Mouse (Mus musculus): ENCODE data around the gene Grin1. TPM values are rescaled to one million over a fixed set of nuclear protein-coding genes. Genes with fewer than 3 reads are reported as not detected.
"Not testable (repeated sequence)": the region's sequence is repeated elsewhere in the genome, so short reads cannot be mapped to it uniquely, and the experiment has no call there.

The Grin1 gene
- total RNA-seq, 4 experiments from 2014 or later, result 13.0 to 21.3 (median 17.8) TPM

DNA sequence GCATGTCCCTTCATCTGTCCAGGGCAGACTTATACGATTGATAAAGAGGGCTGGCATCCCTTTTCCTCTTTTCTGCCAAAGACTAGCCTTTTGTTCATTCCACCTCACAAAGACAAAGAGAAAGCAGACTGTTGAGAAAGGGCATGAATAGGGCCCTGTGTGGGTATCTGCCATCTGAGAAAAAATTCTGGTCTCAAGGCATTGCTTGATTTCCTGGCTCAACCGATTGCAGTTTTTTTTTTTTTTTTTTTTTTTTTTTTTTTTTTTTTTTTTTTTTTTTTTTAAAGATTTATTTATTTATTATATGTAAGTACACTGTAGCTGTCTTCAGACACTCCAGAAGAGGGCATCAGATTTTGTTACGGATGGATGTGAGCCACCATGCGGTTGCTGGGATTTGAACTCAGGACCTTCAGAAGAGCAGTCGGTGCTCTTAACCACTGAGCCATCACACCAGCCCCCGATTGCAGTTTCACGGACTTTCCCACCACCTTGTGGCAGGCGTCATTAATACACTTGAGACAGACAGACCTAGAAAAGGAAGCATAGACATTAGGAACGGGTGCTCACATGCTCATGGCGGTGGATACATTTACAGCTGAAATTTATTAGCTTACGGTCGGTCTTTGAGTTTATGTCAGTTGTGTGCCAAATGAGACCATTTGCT, 62.4 kb downstream of the Grin1 start:
- not testable (repeated sequence) for DNase-seq

DNA sequence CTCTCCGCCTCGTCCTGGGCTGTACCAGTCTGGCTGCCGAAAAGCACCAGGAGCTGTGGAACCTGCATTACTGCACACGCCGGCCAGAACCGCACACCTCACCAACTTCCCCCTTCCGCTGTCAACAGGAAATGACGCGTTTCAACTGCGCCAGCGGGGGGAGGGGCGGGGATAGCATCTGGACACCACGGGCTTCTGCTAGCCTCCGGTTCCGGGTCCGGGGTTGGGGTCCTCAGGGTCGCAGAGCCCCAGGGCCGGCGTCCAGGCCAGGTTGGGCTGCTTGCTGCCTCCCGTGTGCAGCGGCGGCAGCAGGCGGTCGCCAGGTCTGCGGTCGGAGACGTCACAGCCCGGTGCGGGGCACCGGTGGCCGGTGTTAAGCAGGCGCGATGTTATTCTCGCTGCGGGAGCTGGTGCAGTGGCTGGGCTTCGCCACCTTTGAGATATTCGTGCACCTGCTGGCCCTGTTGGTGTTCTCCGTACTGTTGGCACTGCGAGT, 63.7 kb downstream of the Grin1 start, which contains the start of gene Tmem203:
Gene Tmem203 (plus strand): TSS at position 156 of the 496 bp plus-strand sequence.
- peak; percentile 76 for DNase-seq

DNA sequence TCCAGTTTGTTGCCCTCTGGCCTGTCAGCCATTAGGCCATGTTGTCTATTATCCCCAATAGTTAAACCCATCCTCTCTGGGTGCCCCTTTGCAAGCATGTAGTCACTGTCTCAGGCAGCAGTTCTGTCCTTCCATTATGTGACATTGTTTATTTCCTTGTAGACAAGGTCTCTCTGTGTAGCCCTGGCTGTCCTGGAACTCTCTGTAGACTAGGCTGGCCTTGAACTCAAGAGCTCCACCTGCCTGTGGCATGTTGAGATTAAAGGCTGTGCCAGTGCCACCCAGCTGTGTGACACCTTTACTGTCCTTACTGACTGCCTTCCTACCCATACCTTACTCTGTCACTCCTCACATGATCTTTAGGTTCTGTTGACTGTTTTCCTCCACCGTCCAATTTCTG, 66.7 kb downstream of the Grin1 start:
- DNase-seq, result no peak

DNA sequence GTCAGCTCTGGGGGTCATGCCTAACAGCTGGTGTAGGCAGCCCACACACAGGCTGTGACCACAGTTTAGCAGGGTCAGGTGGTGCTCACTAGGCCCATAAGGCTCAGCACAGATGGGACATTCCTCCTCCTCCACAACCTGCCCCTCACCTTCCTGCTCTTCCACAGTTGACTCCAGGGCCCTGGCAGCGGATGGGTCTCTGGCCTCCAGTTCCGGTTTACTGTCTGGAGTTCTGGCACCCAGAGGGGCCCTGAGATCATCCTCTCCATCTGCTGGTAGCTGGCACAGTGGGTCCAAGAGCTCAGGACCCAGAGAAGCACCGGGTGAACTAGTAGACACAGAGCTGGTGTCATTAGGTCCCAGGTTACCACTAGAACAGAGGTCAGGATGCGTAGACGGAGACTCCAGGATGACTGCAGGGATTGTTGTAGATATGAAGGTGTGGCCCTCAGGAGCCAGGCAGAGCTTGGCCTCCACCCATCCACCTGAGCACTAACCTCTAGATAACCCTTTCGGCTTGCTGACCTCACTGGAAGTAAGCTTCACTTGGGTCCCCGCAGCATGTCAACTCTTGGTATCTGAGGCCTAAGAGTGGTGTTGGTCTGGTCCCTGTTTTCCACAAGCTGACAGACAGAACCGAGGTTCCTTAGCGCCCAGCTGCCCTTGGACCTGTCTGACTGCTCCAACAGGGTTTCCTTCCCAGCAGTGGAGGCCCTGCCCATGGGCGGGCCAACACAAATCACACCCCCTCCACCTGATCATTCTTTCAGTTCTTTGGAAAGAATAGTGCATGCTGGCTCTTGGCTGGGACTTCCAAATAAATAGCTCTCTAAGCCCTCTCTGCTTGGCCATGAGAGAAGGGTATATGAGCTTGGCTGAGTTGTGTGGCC, 72.6 kb downstream of the Grin1 start, which contains the start of gene AL732309.1:
Gene AL732309.1 (minus strand): TSS at position 681 of the 890 bp plus-strand sequence.
- DNase-seq, result no peak

DNA sequence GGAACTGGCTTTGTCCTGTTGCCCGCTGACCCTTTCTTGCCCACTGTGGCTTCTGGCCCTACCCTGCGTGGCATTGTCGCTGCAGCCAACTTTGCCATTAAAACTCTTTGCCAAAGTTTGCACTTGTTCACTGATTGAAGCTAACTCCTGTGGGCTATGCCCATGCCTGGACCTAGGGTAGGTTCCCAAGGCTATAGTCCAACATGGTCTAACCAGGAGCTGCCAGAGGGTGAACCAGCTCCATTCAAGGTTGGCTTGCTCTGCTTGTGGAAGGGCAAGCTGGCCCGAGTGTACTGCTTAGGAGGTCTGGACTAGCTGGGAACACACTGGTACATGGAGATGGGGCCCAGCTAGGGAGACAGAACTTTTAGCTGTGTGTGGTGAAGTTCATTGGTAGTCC, 74.8 kb downstream of the Grin1 start:
- no peak for DNase-seq

DNA sequence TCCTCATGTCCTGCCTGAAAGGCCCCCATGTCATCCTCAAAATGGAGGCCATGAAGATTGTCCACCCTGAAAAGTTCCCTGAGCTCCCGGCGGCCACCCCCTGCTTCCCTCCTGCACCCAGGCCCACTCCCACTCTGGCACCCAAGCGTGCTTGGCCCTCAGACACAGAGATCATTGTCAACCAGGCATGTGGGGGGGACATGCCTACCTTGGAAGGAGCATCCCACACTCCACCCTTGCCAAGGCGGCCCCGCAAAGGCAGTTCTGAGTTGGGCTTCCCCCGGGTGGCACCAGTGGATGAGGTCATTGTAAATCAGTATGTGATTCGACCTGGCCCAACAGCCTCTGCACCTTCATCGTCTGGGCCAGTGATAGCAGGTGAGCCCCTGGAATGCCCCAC, 75.6 kb downstream of the Grin1 start:
- no peak for DNase-seq

DNA sequence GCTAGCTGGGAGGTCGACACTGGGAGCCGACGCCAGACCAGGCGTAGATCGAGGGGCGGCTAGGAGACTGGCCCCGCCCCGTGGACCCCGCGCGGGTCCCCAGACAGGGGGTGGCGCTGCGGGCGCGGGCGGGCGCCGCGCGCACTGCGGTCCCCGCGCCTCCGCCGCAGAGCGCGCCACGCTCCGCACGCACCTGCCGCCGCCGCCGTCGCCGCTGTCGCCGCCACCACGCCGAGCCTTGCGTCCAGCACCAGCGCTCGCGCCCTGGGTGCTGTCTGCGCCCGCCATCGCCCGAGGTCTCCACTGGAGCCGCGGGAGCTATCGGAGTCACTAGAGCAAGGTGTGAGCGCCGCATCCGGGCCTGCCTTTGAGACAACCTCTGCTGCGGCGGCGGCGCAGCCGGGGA, 76.9 kb downstream of the Grin1 start, which contains the start of the genes Rnf208 and Cysrt1:
Gene Rnf208 (plus strand): TSS at position 155 of the 406 bp plus-strand sequence.
Gene Cysrt1 (minus strand): TSS at position 352 of the 406 bp plus-strand sequence.
- no peak for DNase-seq

DNA sequence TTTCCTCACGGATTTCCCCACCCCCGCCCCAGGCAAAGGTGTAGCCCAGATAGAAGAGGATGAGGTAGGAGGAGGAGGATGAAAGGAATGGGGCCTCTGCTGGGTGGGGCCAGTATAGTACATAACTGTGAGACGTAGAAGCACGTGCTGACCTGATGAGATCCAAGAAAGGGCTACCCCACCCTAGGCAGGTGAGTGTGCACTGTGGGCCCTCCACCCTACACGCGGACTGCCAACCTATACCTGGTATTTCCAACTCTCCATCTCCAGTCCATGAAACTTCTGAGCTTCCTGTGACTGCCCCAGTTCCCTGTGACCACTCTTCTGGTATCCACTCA, 77.6 kb downstream of the Grin1 start:
- DNase-seq, result no peak

Other genes with a start within 250 kb of the Grin1 start
- under 1 TPM in 1 of 4 experiments, not detected in 3; 0.27 TPM for gene Entpd8, start 238.9 kb downstream of the Grin1 start, total RNA-seq (2022)
- not detected for gene Noxa1, start 224.0 kb downstream of the Grin1 start, total RNA-seq (2022)
- 1 to 10 TPM; 2.4 to 3.5 (median 2.7) TPM for gene Nrarp, start 138.4 kb downstream of the Grin1 start, total RNA-seq (2022)
- 10 to 100 TPM; 27.4 to 35.0 (median 31.7) TPM for gene Tor4a, start 122.3 kb downstream of the Grin1 start, total RNA-seq (2022)
- 10 to 100 TPM; 59.6 to 74.9 (median 68.6) TPM for gene Nelfb, start 107.7 kb downstream of the Grin1 start, total RNA-seq (2022)
- gene Stpg3, start 104.5 kb downstream of the Grin1 start, total RNA-seq (2022), result not detected
- gene Fam166a, start 100.4 kb downstream of the Grin1 start, total RNA-seq (2022), result under 1 TPM in 1 of 4 experiments, not detected in 3; 0.27 TPM
- 100 to 1,000 TPM; 150 to 307 (median 222) TPM for gene Tubb4b, start 94.5 kb downstream of the Grin1 start, total RNA-seq (2022)
- gene Slc34a3, start 84.8 kb downstream of the Grin1 start, total RNA-seq (2022), result not detected
- not detected for gene Rnf224, start 82.4 kb downstream of the Grin1 start, total RNA-seq (2022)
- gene Rnf208, start 76.9 kb downstream of the Grin1 start, total RNA-seq (2022), result 10 to 100 TPM; 10.3 to 18.0 (median 12.3) TPM
- not detected for gene Cysrt1, start 76.7 kb downstream of the Grin1 start, total RNA-seq (2022)
- 1 to 10 TPM; 2.2 to 8.9 (median 6.1) TPM for gene AL732309.1, start 72.3 kb downstream of the Grin1 start, total RNA-seq (2022)
- 10 to 100 TPM; 28.4 to 43.0 (median 31.5) TPM for gene Tmem203, start 63.7 kb downstream of the Grin1 start, total RNA-seq (2022)
- gene Tprn, start 56.6 kb downstream of the Grin1 start, total RNA-seq (2022), result 10 to 100 TPM; 10.3 to 14.5 (median 11.1) TPM
- gene Ssna1, start 46.7 kb downstream of the Grin1 start, total RNA-seq (2022), result 10 to 100 TPM; 44.4 to 48.7 (median 47.0) TPM
- gene Anapc2, start 46.7 kb downstream of the Grin1 start, total RNA-seq (2022), result 100 to 1,000 TPM in 3 of 4 experiments, 10 to 100 TPM in 1; 94.6 to 118 (median 102) TPM
- not detected for gene Tmem210, start 31.0 kb downstream of the Grin1 start, total RNA-seq (2022)
- not detected for gene Lrrc26, start 29.3 kb downstream of the Grin1 start, total RNA-seq (2022)
- gene Man1b1, start 13.2 kb upstream of the Grin1 start, total RNA-seq (2022), result 10 to 100 TPM; 66.5 to 71.9 (median 67.6) TPM
- 10 to 100 TPM; 39.8 to 59.1 (median 45.7) TPM for gene Dpp7, start 37.2 kb upstream of the Grin1 start, total RNA-seq (2022)
- 10 to 100 TPM; 29.5 to 48.3 (median 31.5) TPM for gene Uap1l1, start 46.5 kb upstream of the Grin1 start, total RNA-seq (2022)
- under 1 TPM in 3 of 4 experiments, not detected in 1; 0.31 to 0.71 (median 0.61) TPM for gene Sapcd2, start 53.1 kb upstream of the Grin1 start, total RNA-seq (2022)
- gene Entpd2, start 76.7 kb upstream of the Grin1 start, total RNA-seq (2022), result 1 to 10 TPM; 3.1 to 9.7 (median 5.1) TPM
- 100 to 1,000 TPM; 148 to 171 (median 163) TPM for gene Npdc1, start 80.2 kb upstream of the Grin1 start, total RNA-seq (2022)
- under 1 TPM in 1 of 4 experiments, not detected in 3; 0.13 TPM for gene Fut7, start 104.1 kb upstream of the Grin1 start, total RNA-seq (2022)
- 10 to 100 TPM; 48.9 to 73.0 (median 57.5) TPM for gene Abca2, start 109.5 kb upstream of the Grin1 start, total RNA-seq (2022)
- not detected for gene Clic3, start 137.7 kb upstream of the Grin1 start, total RNA-seq (2022)
- gene Paxx, start 141.9 kb upstream of the Grin1 start, total RNA-seq (2022), result 10 to 100 TPM; 32.4 to 68.2 (median 43.4) TPM
- 10 to 100 TPM in 1 of 4 experiments, 1 to 10 TPM in 3; 3.2 to 10.5 (median 4.4) TPM for gene Ptgds, start 150.9 kb upstream of the Grin1 start, total RNA-seq (2022)
- not detected for gene Lcn12, start 174.7 kb upstream of the Grin1 start, total RNA-seq (2022)
- gene Fbxw5, start 181.6 kb upstream of the Grin1 start, total RNA-seq (2022), result 100 to 1,000 TPM in 3 of 4 experiments, 10 to 100 TPM in 1; 82.5 to 114 (median 107) TPM
- 1 to 10 TPM in 3 of 4 experiments, under 1 TPM in 1; 0.70 to 2.3 (median 1.6) TPM for gene C8g, start 182.5 kb upstream of the Grin1 start, total RNA-seq (2022)
- gene Traf2, start 227.8 kb upstream of the Grin1 start, total RNA-seq (2022), result 10 to 100 TPM; 22.6 to 35.3 (median 30.6) TPM
- 100 to 1,000 TPM; 149 to 331 (median 215) TPM for gene Edf1, start 238.7 kb upstream of the Grin1 start, total RNA-seq (2022)